Mouse (Mus musculus): Measurements from ENCODE around the gene Tmprss9. TPM values are rescaled to one million over a fixed set of nuclear protein-coding genes. Genes with fewer than 3 reads are reported as not detected.
"Not testable (repeated sequence)": the region's sequence is repeated elsewhere in the genome, so short reads cannot be mapped to it uniquely, and the experiment has no call there.

Tmprss9 gene
- polyA plus RNA-seq, 1 experiment from 2014 or later, result 2.0 TPM

DNA sequence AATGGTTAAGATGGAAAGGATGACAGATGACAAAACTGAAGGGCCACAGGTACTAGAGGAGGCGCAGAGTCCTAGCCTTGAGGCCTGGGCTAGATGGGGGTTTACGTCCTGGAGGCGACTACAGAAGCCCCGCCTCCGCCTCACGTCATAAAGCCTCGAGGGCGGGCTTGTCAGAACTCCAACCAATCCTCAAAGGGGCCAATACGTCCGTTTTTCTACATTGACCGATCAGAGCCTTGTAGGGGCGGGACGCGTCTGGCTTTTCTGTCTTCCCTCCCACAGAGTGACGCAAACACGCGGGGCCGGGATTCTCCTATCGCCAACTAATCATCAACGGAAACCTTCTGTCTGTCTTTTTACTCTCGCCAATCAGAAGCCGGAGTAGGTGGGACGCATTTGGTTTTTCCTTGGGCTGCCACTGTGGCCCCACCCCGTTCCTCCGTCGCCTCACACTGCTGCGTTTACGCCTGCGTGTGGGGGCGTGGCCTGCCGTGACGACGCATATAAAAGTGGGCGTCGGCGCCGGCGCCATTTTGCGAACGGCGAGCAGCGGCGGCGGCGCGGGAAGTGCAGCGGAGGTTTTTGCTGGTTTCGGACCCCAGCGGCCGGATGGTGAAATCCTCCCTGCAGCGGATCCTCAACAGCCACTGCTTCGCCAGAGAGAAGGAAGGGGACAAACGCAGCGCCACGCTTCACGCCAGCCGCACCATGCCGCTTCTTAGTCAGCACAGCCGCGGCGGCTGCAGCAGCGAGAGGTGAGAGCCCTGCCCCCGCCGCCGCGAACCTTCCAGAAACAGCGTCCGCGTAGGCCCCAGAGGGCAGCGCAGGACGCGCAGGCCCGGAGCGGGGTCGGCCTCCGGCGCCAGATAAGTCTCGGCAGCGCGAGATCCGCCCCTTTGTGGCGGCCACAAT is 45.2 kb upstream of the Tmprss9 start, which contains the start of gene Oaz1:
Oaz1 (plus strand) TSS at position 506 of the 912 bp plus-strand sequence.
- H3K4me2 ChIP-seq (replicated peaks; ENCODE audit: low read depth), result peak within 1 kb of the TSS; percentile 92
- H3K4me3 ChIP-seq (ENCODE audit: low read depth, low read length), result peak within 1 kb of the TSS; percentile 71
- TF ChIP-seq CTCF (IDR thresholded peaks at IDR 0.05; ENCODE audit: low read depth) (peak; percentile 12; the same call in 1 of the 2 replicates), EP300 (optimal IDR thresholded peaks at IDR 0.05) (peak; percentile 56)
- H3K9me3 ChIP-seq (ENCODE audit: control insufficient read depth, low read length), result no peaks in the 10 kb centered on the region
- peak within 1 kb of the TSS; percentile 96 for H3K9ac ChIP-seq (ENCODE audit: low read length)
- DNase-seq (ENCODE audit: low spot score) (peak; percentile 99), ATAC-seq (ENCODE audit: low FRiP score, low TSS enrichment) (peak; percentile 97)
- no peaks in the 10 kb centered on the region for H3K36me3 ChIP-seq (ENCODE audit: control insufficient read depth, insufficient read depth, low read length)
- peak within 1 kb of the TSS; percentile 92 for H3K27ac ChIP-seq (replicated peaks)
- no peaks in the 10 kb centered on the region for H3K27me3 ChIP-seq (ENCODE audit: control insufficient read depth, insufficient read depth, low read length)
- WGBS, result under 1% methylated on average over 73 of the region's 82 CpGs
- peaks cover 3% of the 10 kb centered on the region; the same call in 1 of the 2 replicates for H3K4me1 ChIP-seq (replicated peaks; ENCODE audit: control insufficient read depth, insufficient read depth)

DNA sequence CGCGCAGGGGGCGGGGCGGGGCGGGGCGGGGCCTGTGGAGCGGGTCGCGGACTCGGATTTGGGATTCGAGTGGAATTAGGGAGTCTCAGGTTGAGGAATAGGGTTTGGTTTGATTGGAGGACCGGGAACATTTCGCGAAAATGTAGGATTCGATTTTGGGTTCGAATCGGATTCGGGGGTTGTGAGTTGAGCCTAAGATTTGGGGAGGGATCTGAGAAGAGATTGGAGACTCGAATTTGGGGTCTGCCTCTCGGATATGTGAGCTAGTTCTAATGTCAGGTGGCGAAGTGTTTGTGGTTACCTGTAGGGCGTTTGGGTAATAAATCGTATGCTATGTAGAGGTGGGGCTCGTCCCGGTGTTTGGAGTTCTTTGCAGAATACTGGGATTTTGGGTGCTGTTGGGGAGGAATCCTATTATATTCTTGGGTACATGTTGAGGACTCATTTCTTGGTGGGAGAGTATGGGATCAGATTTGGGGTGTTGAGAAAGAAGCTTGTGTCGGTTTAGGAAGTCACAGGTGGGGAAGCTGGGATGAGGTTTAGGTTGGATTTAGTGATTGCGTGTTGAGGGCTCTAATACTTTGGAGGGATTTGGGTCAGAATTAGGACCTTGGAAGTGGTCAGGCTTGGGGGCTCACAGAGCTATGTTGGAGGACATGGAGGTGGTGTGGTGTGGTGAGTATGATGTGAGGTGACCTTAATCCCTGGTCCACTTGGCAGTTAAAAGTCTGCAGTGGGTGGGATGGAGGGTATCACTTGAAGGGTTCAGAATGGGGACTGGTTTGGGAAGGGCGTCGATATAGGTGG is 44.4 kb upstream of the Tmprss9 start:
- H3K9me3 ChIP-seq (ENCODE audit: control insufficient read depth, low read length), result no peaks in the 10 kb centered on the region
- 6% methylated on average over 25 of the region's 29 CpGs for WGBS
- peak overlapping the region; percentile 96 for H3K9ac ChIP-seq (ENCODE audit: low read length)
- peaks cover 3% of the 10 kb centered on the region; the same call in 1 of the 2 replicates for H3K4me1 ChIP-seq (replicated peaks; ENCODE audit: control insufficient read depth, insufficient read depth)
- H3K27ac ChIP-seq (replicated peaks), result peak overlapping the region; percentile 92
- ATAC-seq (ENCODE audit: low FRiP score, low TSS enrichment) (no peak), DNase-seq (ENCODE audit: low spot score) (no peak)
- peak overlapping the region; percentile 71 for H3K4me3 ChIP-seq (ENCODE audit: low read depth, low read length)
- H3K4me2 ChIP-seq (replicated peaks; ENCODE audit: low read depth), result peak overlapping the region; percentile 92
- no peaks in the 10 kb centered on the region for H3K36me3 ChIP-seq (ENCODE audit: control insufficient read depth, insufficient read depth, low read length)
- no peaks in the 10 kb centered on the region for H3K27me3 ChIP-seq (ENCODE audit: control insufficient read depth, insufficient read depth, low read length)
- TF ChIP-seq EP300 (optimal IDR thresholded peaks at IDR 0.05) (no peak), CTCF (IDR thresholded peaks at IDR 0.05; ENCODE audit: low read depth) (no peak)

DNA sequence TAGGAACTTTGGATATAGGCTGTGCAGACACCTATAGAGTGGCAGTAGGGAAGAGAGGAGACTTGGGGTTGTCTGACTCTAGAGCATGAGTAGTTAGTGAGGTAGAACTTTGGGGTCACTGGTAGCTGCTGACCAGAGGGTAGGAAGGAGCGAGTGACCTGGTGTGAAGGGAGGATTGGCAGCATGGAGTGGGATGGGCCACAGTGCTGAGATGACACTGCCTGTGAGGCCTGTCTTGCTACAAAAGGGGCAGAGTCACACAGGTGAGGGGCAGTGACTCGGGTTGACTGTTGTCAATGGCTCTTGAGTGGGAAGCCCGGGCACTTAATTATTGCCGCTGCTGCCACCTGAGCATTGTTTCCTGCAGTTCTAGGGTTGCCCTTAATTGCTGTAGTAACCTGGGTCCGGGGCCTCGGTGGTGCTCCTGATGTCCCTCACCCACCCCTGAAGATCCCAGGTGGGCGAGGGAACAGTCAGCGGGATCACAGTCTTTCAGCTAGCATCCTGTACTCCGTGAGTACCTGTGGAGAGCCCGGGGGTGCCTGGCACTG is 43.7 kb upstream of the Tmprss9 start:
- no peak for TF ChIP-seq EP300 (optimal IDR thresholded peaks at IDR 0.05)
- no peak for TF ChIP-seq CTCF (IDR thresholded peaks at IDR 0.05; ENCODE audit: low read depth)
- DNase-seq (ENCODE audit: low spot score), result no peak
- Histone ChIP-seq H3K9me3 (ENCODE audit: control insufficient read depth, low read length) (no peaks in the 10 kb centered on the region), H3K27ac (replicated peaks) (no peak overlapping the region), H3K4me3 (ENCODE audit: low read depth, low read length) (peak overlapping the region; percentile 71), H3K36me3 (ENCODE audit: control insufficient read depth, insufficient read depth, low read length) (no peaks in the 10 kb centered on the region), H3K4me2 (replicated peaks; ENCODE audit: low read depth) (peak overlapping the region; percentile 92), H3K4me1 (replicated peaks; ENCODE audit: control insufficient read depth, insufficient read depth) (peaks cover 3% of the 10 kb centered on the region; the same call in 1 of the 2 replicates), H3K27me3 (ENCODE audit: control insufficient read depth, insufficient read depth, low read length) (no peaks in the 10 kb centered on the region), H3K9ac (ENCODE audit: low read length) (peak overlapping the region; percentile 96)
- 66% methylated on average over 10 of the region's 10 CpGs for WGBS
- ATAC-seq (ENCODE audit: low FRiP score, low TSS enrichment), result no peak

DNA sequence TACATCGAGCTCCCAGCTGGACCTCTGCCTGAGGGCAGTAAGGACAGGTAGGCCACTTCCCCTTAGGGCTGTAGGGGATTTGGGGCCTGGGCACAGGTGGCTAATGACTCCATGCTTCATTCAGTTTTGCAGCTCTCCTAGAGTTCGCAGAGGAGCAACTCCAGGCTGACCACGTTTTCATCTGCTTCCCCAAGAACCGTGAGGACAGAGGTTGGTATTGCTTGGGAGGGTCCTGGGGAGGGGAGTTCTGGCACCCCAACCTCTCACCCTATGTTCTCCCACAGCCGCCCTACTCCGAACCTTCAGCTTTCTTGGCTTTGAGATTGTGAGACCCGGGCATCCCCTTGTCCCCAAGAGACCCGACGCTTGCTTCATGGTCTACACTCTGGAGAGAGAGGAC is 43.1 kb upstream of the Tmprss9 start:
- not testable (repeated sequence) for H3K9me3 ChIP-seq (ENCODE audit: control insufficient read depth, low read length); H3K4me2 ChIP-seq (replicated peaks; ENCODE audit: low read depth); H3K27me3 ChIP-seq (ENCODE audit: control insufficient read depth, insufficient read depth, low read length); ATAC-seq (ENCODE audit: low FRiP score, low TSS enrichment); H3K9ac ChIP-seq (ENCODE audit: low read length); H3K4me3 ChIP-seq (ENCODE audit: low read depth, low read length); H3K36me3 ChIP-seq (ENCODE audit: control insufficient read depth, insufficient read depth, low read length); H3K27ac ChIP-seq (replicated peaks); DNase-seq (ENCODE audit: low spot score); H3K4me1 ChIP-seq (replicated peaks; ENCODE audit: control insufficient read depth, insufficient read depth)
- 76% methylated on average over 7 of the region's 9 CpGs for WGBS

DNA sequence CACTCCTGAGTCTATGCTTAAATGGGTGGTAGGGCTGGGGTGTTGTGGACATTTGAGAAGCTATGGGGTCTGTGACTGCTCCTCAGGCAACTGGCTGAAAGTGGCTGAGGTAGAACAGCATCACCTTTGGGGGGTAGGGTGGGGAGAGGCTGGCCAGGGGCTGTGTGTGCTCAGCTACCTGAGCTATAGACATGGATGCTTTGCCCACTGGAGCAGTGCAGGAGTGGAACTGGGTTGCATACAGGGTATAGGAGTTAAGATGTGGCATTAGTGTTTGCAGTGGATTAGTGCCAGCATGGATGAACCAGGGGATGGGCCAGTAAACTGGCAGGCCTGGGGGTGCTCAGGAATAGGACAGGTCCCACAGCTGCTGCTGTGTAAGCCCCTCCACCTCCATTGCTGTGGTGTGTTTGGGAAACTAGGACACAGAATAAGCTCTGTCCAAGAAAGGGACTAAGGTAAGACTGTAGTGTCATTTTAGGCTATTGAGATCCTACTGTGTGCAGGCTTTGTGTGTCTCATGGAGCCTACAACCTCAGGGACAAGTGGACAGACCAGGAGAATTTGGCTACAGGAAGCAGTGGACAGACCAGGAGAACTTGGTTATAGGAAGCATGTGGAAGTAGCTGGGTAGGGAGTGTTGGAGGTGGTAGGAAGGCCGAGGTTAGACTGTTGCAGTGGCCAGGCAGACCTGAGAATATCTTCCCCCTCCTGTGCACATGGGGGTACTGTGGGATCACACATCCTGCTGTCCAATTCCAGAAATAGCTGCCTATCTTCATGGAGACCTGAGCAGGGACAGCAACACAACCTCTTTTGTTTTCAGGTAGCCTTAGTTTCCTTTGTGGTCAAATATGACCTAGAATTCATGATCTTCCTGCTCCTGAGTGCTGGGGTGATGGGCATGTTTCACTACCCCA is 42.0 kb upstream of the Tmprss9 start:
- Histone ChIP-seq H3K9ac (ENCODE audit: low read length) (no peak overlapping the region), H3K27ac (replicated peaks) (no peak overlapping the region), H3K4me1 (replicated peaks; ENCODE audit: control insufficient read depth, insufficient read depth) (peaks cover 3% of the 10 kb centered on the region; the same call in 1 of the 2 replicates), H3K27me3 (ENCODE audit: control insufficient read depth, insufficient read depth, low read length) (no peaks in the 10 kb centered on the region), H3K4me2 (replicated peaks; ENCODE audit: low read depth) (no peak overlapping the region), H3K4me3 (ENCODE audit: low read depth, low read length) (no peak overlapping the region), H3K36me3 (ENCODE audit: control insufficient read depth, insufficient read depth, low read length) (no peaks in the 10 kb centered on the region), H3K9me3 (ENCODE audit: control insufficient read depth, low read length) (no peaks in the 10 kb centered on the region)
- DNase-seq (ENCODE audit: low spot score), result no peak
- ATAC-seq (ENCODE audit: low FRiP score, low TSS enrichment), result no peak
- no peak for TF ChIP-seq CTCF (IDR thresholded peaks at IDR 0.05; ENCODE audit: low read depth)
- no peak for TF ChIP-seq EP300 (optimal IDR thresholded peaks at IDR 0.05)
- 57% methylated on average over 1 of the region's 1 CpGs for WGBS
